In the genomic region with DNA sequence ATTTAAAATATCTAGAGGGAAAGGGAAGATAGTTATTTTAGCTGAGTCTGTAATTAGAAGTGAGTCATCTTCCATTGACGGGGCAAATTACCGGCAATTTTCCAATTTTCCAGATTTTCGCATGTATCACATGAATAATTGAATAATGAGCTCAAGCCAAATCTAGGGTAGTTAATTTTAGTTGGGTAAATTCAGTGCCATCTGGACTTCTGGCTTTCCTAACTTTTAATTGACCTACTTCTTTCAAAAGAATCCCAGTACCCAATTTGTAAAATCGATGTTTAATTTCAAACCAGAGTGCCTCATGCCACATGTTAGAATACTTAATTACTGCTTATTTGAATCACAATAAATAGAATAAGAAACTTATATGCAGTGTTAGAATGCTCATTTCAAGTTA, we compare ENCODE assay signal across 16 mouse cellular contexts.
DNase-seq lines count a peak whose midpoint lies in the region; ATAC-seq and TF ChIP-seq lines count a peak whose summit lies in the region.
"Had no signal": no experiment of that assay in that cellular context is flagged by ENCODE, and none has a peak within 500 bp of the region (broad histone marks: within the 10 kb centered on the region; RNA-seq: fewer than 3 reads in every experiment).

No protein-coding gene starts in this region.

- H3K27ac ChIP-seq in midbrain, embryonic 14.5 days (replicated peaks; ENCODE audit: low read depth, low read length) = no peak overlapping the region
- H3K27ac ChIP-seq in midbrain, embryonic 13.5 days = no peak overlapping the region
- no peak overlapping the region for H3K27ac ChIP-seq in forebrain, postnatal 0 days (ENCODE audit: low read depth, low read length)
- H3K27ac ChIP-seq: limb, embryonic 10.5 days; liver, embryonic 13.5 days; stomach, embryonic 15.5 days had no signal

- no peaks in the 10 kb centered on the region for H3K36me3 ChIP-seq in midbrain, embryonic 14.5 days (ENCODE audit: control insufficient read depth, insufficient read depth, low read length)
- no peaks in the 10 kb centered on the region for H3K36me3 ChIP-seq in midbrain, embryonic 13.5 days
- no peaks in the 10 kb centered on the region for H3K36me3 ChIP-seq in forebrain, postnatal 0 days (ENCODE audit: insufficient read depth)
- H3K36me3 ChIP-seq: limb, embryonic 10.5 days; liver, embryonic 13.5 days; stomach, embryonic 15.5 days had no signal

- ATAC-seq in midbrain, embryonic 14.5 days (ENCODE audit: low FRiP score, low TSS enrichment) = no peak
- ATAC-seq in midbrain, embryonic 13.5 days = no peak
- ATAC-seq in forebrain, postnatal 0 days = no peak; the same call in 1 of the 2 replicates
- ATAC-seq: inflammation-experienced regulatory T-cells, adult 6 months had no signal

- no peak overlapping the region for H3K9ac ChIP-seq in midbrain, embryonic 14.5 days (replicated peaks; ENCODE audit: low read length)
- no peak overlapping the region for H3K9ac ChIP-seq in midbrain, embryonic 13.5 days (replicated peaks)
- H3K9ac ChIP-seq in forebrain, postnatal 0 days = no peak overlapping the region
- H3K9ac ChIP-seq: liver, embryonic 13.5 days; stomach, embryonic 15.5 days had no signal

- no peak for TF ChIP-seq CTCF in forebrain, postnatal 0 days (IDR thresholded peaks at IDR 0.05; ENCODE audit: low read depth)

- 74% methylated on average over 4 of the region's 4 CpGs for WGBS in midbrain, embryonic 14.5 days
- 70% methylated on average over 4 of the region's 4 CpGs for WGBS in midbrain, embryonic 13.5 days
- WGBS in forebrain, postnatal 0 days = 20% methylated on average over 4 of the region's 4 CpGs

- H3K27me3 ChIP-seq in midbrain, embryonic 14.5 days (ENCODE audit: control insufficient read depth, insufficient read depth, low read length) = no peaks in the 10 kb centered on the region
- no peaks in the 10 kb centered on the region for H3K27me3 ChIP-seq in midbrain, embryonic 13.5 days
- no peaks in the 10 kb centered on the region for H3K27me3 ChIP-seq in forebrain, postnatal 0 days (ENCODE audit: insufficient read depth, low read length)
- H3K27me3 ChIP-seq: liver, embryonic 13.5 days; stomach, embryonic 15.5 days had no signal

- no peak overlapping the region for H3K4me2 ChIP-seq in midbrain, embryonic 14.5 days (ENCODE audit: low read length)
- no peak overlapping the region for H3K4me2 ChIP-seq in midbrain, embryonic 13.5 days (replicated peaks)
- no peak overlapping the region for H3K4me2 ChIP-seq in forebrain, postnatal 0 days (ENCODE audit: low read depth)
- H3K4me2 ChIP-seq: liver, embryonic 13.5 days; midbrain, embryonic 11.5 days; stomach, embryonic 15.5 days had no signal

- no peaks in the 10 kb centered on the region for H3K9me3 ChIP-seq in midbrain, embryonic 14.5 days (ENCODE audit: control insufficient read depth, low read length)
- H3K9me3 ChIP-seq in midbrain, embryonic 13.5 days = no peaks in the 10 kb centered on the region
- H3K9me3 ChIP-seq in forebrain, postnatal 0 days (ENCODE audit: low read length) = no peaks in the 10 kb centered on the region
- H3K9me3 ChIP-seq: limb, embryonic 10.5 days; liver, embryonic 13.5 days; stomach, embryonic 15.5 days had no signal

- DNase-seq in midbrain, embryonic 14.5 days = peak; percentile 22
- peak; percentile 24 for DNase-seq in cerebellum, adult 9-11 months
- DNase-seq in forebrain, postnatal 0 days = peak; percentile 49
- peak; percentile 21 for DNase-seq in telencephalon, adult 2 months (ENCODE audit: low read depth, low spot score)
- no peak for DNase-seq in gastrocnemius, postnatal 4 days (ENCODE audit: low spot score in 2 of 2)
- DNase-seq in left cerebral cortex, adult 11 months (ENCODE audit: low spot score) = no peak
- DNase-seq: heart, postnatal 14 days; kidney, postnatal 10 days; liver, embryonic 13.5 days; lung, postnatal 10 days; thymus, postnatal 36 days had no signal

- H3K4me3 ChIP-seq in midbrain, embryonic 14.5 days (replicated peaks; ENCODE audit: low read depth, low read length) = no peak overlapping the region
- no peak overlapping the region for H3K4me3 ChIP-seq in midbrain, embryonic 13.5 days (replicated peaks)
- H3K4me3 ChIP-seq in forebrain, postnatal 0 days (ENCODE audit: low read depth, low read length) = no peak overlapping the region
- H3K4me3 ChIP-seq: limb, embryonic 10.5 days; liver, embryonic 13.5 days; stomach, embryonic 15.5 days had no signal

- no peaks in the 10 kb centered on the region for H3K4me1 ChIP-seq in midbrain, embryonic 14.5 days (ENCODE audit: control insufficient read depth, insufficient read depth, low read length)
- H3K4me1 ChIP-seq in midbrain, embryonic 13.5 days (replicated peaks) = no peaks in the 10 kb centered on the region
- H3K4me1 ChIP-seq in forebrain, postnatal 0 days (ENCODE audit: insufficient read depth) = no peaks in the 10 kb centered on the region
- H3K4me1 ChIP-seq: limb, embryonic 10.5 days; liver, embryonic 13.5 days; stomach, embryonic 15.5 days had no signal

Comparison
In these comparisons a context has a peak if more than half of its experiments do, and no peak if none do; other contexts are left out.
1. DNase-seq: peak in midbrain, embryonic 14.5 days (single experiment), cerebellum, adult 9-11 months (single experiment), forebrain, postnatal 0 days (single experiment) and telencephalon, adult 2 months (single experiment); none in gastrocnemius, postnatal 4 days (0 of 2) and left cerebral cortex, adult 11 months (single experiment).